Mouse (Mus musculus) embryonic facial prominence, embryonic 13.5 days (tissue): ENCODE results near the gene Wdr18. TPM values are rescaled to one million over a fixed set of nuclear protein-coding genes. Genes with fewer than 3 reads are reported as not detected.
"Not testable (repeated sequence)": the region's sequence is repeated elsewhere in the genome, so short reads cannot be mapped to it uniquely, and the experiment has no call there.

Source experiments
- ATAC-seq: fragments of 200-750 bp; cut with Nextera tagmentation; 2 replicates; pipeline ENCODE4 v1.8.0; 2017; ENCODE audit warnings: low read depth; ENCODE audit not compliant: insufficient number of reproducible peaks, insufficient read depth, low FRiP score, low TSS enrichment
- H3K27ac ChIP-seq: fragments of 300-500 bp; sonication (generic); 2 replicates; pipeline ENCODE4 v1.5.1; 2015; ENCODE audit warnings: moderate library complexity, mild to moderate bottlenecking, inconsistent platforms
- H3K27me3 ChIP-seq: fragments of 300-500 bp; sonication (generic); 2 replicates; pipeline ENCODE4 v1.6.1; 2015; ENCODE audit warnings: mild to moderate bottlenecking, inconsistent platforms
- H3K36me3 ChIP-seq: fragments of 300-500 bp; sonication (generic); 2 replicates; pipeline ENCODE4 v1.6.1; 2015; ENCODE audit warnings: mild to moderate bottlenecking, inconsistent platforms
- H3K4me1 ChIP-seq: fragments of 300-500 bp; sonication (generic); 2 replicates; pipeline ENCODE4 v1.6.1; 2015; ENCODE audit warnings: inconsistent platforms
- H3K4me2 ChIP-seq: fragments of 300-500 bp; sonication (generic); 2 replicates; pipeline ENCODE4 v1.6.1; 2015; ENCODE audit warnings: moderate library complexity, mild to moderate bottlenecking, inconsistent platforms
- H3K4me3 ChIP-seq: fragments of 300-500 bp; sonication (generic); 2 replicates; pipeline ENCODE4 v1.5.1; 2015; ENCODE audit warnings: mild to moderate bottlenecking, inconsistent platforms
- H3K9ac ChIP-seq: fragments of 300-500 bp; sonication (generic); 2 replicates; pipeline ENCODE4 v1.6.1; 2015; ENCODE audit warnings: mild to moderate bottlenecking, inconsistent platforms
- H3K9me3 ChIP-seq: fragments of 300-500 bp; sonication (generic); 2 replicates; pipeline ENCODE4 v1.6.1; 2016; ENCODE audit warnings: inconsistent platforms
- WGBS: fragments of 180-500 bp; shearing (Covaris S2); methylation state at CpG from one replicate; pipeline ENCODE4 v1.1.7; 2015; ENCODE audit warnings: mixed read lengths; 5-methylcytosine and 5-hydroxymethylcytosine counted together
- polyA plus RNA-seq: library from polyadenylated mRNA; unstranded; fragments of >200 nt; fragmentation: Nextera tagmentation; extraction: Ambion mirVana; gene quantifications from 2 replicates; pipeline ENCODE4 v1.2.1, GENCODE M21; 2015

Gene Wdr18
- polyA plus RNA-seq, 1 experiment from 2014 or later = 106 TPM

- Histone ChIP-seq H3K36me3 (peaks cover 28% of the 10 kb centered on the region), H3K27me3 (no peaks in the 10 kb centered on the region), H3K4me3 (no peak overlapping the region), H3K4me2 (no peak overlapping the region), H3K9me3 (no peaks in the 10 kb centered on the region), H3K27ac (no peak overlapping the region), H3K9ac (peak overlapping the region; percentile 36; the same call in 1 of the 2 replicates), H3K4me1 (peaks cover 6% of the 10 kb centered on the region)
- no peak for ATAC-seq
- WGBS = 70% methylated on average over 9 of the region's 9 CpGs
Measured at GRCm38 (mm10) chr10:79955691-79956090, 4.3 kb upstream of the Wdr18 start.

- Histone ChIP-seq H3K4me2 (no peak overlapping the region), H3K27me3 (no peaks in the 10 kb centered on the region), H3K27ac (no peak overlapping the region), H3K4me1 (peaks cover 14% of the 10 kb centered on the region), H3K36me3 (peaks cover 25% of the 10 kb centered on the region), H3K9ac (no peak overlapping the region), H3K4me3 (no peak overlapping the region), H3K9me3 (no peaks in the 10 kb centered on the region)
- no peak for ATAC-seq
- 27% methylated on average over 4 of the region's 4 CpGs for WGBS
Measured at GRCm38 (mm10) chr10:79956643-79957154, 3.3 kb upstream of the Wdr18 start.

- H3K27ac ChIP-seq = no peak overlapping the region
- H3K4me2 ChIP-seq = peak overlapping the region; percentile 47
- H3K9me3 ChIP-seq = no peaks in the 10 kb centered on the region
- 0 out of 2 replicates have a peak overlapping the region, but pooled peaks have one; percentile 1 for H3K9ac ChIP-seq
- peaks cover 14% of the 10 kb centered on the region for H3K4me1 ChIP-seq
- ATAC-seq = no peak
- whole genome bisulfite sequencing = 13% methylated on average over 21 of the region's 21 CpGs
- H3K36me3 ChIP-seq = peaks cover 24% of the 10 kb centered on the region
- H3K4me3 ChIP-seq = 0 out of 2 replicates have a peak overlapping the region, but pooled peaks have one; percentile 13
- H3K27me3 ChIP-seq = no peaks in the 10 kb centered on the region
Measured at GRCm38 (mm10) chr10:79958140-79958816, 1.7 kb upstream of the Wdr18 start.

GRCm38 (mm10) chr10:79959412-79959811 is 540 bp upstream of the Wdr18 start:
- ATAC-seq = not testable (repeated sequence)
- H3K4me2 ChIP-seq = peak overlapping the region; percentile 89

GRCm38 (mm10) chr10:79960671-79961294 is 831 bp downstream of the Wdr18 start:
- peaks cover 44% of the 10 kb centered on the region for H3K36me3 ChIP-seq
- peak overlapping the region; percentile 89 for H3K4me2 ChIP-seq
- peaks cover 14% of the 10 kb centered on the region for H3K4me1 ChIP-seq
- no peaks in the 10 kb centered on the region for H3K27me3 ChIP-seq
- 14% methylated on average over 10 of the region's 10 CpGs for WGBS
- H3K4me3 ChIP-seq = peak overlapping the region; percentile 98
- no peak overlapping the region for H3K27ac ChIP-seq
- no peak for ATAC-seq
- H3K9me3 ChIP-seq = no peaks in the 10 kb centered on the region
- H3K9ac ChIP-seq = peak overlapping the region; percentile 93

More at GRCm38 (mm10) chr10:79959412-79959811, 540 bp upstream of the Wdr18 start:
- Histone ChIP-seq H3K36me3 (peaks cover 31% of the 10 kb centered on the region), H3K4me1 (peaks cover 14% of the 10 kb centered on the region), H3K4me3 (peak overlapping the region; percentile 98)
- not testable (repeated sequence) for H3K27ac ChIP-seq, H3K9me3 ChIP-seq, H3K9ac ChIP-seq, H3K27me3 ChIP-seq
- WGBS = 35% methylated on average over 10 of the region's 10 CpGs

GRCm38 (mm10) chr10:79964727-79965126 is 4.8 kb downstream of the Wdr18 start:
- H3K27me3 ChIP-seq = no peaks in the 10 kb centered on the region
- no peak overlapping the region for H3K27ac ChIP-seq
- H3K4me2 ChIP-seq = no peak overlapping the region
- WGBS = 90% methylated on average over 7 of the region's 7 CpGs
- no peak for ATAC-seq
- H3K9me3 ChIP-seq = no peaks in the 10 kb centered on the region
- peaks cover 11% of the 10 kb centered on the region for H3K4me1 ChIP-seq
- H3K9ac ChIP-seq = no peak overlapping the region
- no peak overlapping the region for H3K4me3 ChIP-seq
- peaks cover 75% of the 10 kb centered on the region for H3K36me3 ChIP-seq

- H3K27me3 ChIP-seq = no peaks in the 10 kb centered on the region
- H3K9ac ChIP-seq = 0 out of 2 replicates have a peak overlapping the region, but pooled peaks have one; percentile 47
- ATAC-seq = no peak
- no peak overlapping the region for H3K4me2 ChIP-seq
- 85% methylated on average over 5 of the region's 5 CpGs for WGBS
- peaks cover 17% of the 10 kb centered on the region for H3K4me1 ChIP-seq
- H3K36me3 ChIP-seq = peaks cover 75% of the 10 kb centered on the region
- H3K9me3 ChIP-seq = no peaks in the 10 kb centered on the region
- H3K27ac ChIP-seq = no peak overlapping the region
- H3K4me3 ChIP-seq = no peak overlapping the region
Measured at GRCm38 (mm10) chr10:79965325-79965724, 5.4 kb downstream of the Wdr18 start.

GRCm38 (mm10) chr10:79966886-79967400 is 7.0 kb downstream of the Wdr18 start:
- Histone ChIP-seq H3K27me3 (peaks cover 14% of the 10 kb centered on the region), H3K9ac (no peak overlapping the region), H3K4me3 (no peak overlapping the region), H3K36me3 (peaks cover 68% of the 10 kb centered on the region), H3K9me3 (no peaks in the 10 kb centered on the region), H3K4me2 (no peak overlapping the region), H3K27ac (no peak overlapping the region), H3K4me1 (peaks cover 18% of the 10 kb centered on the region)
- WGBS = 90% methylated on average over 5 of the region's 5 CpGs
- ATAC-seq = no peak

- no peak overlapping the region for H3K4me3 ChIP-seq
- WGBS = 81% methylated on average over 1 of the region's 1 CpGs
- no peak overlapping the region for H3K9ac ChIP-seq
- no peak overlapping the region for H3K4me2 ChIP-seq
- peaks cover 59% of the 10 kb centered on the region for H3K36me3 ChIP-seq
- no peak for ATAC-seq
- no peak overlapping the region for H3K27ac ChIP-seq
- H3K27me3 ChIP-seq = peaks cover 15% of the 10 kb centered on the region
- peaks cover 18% of the 10 kb centered on the region for H3K4me1 ChIP-seq
- H3K9me3 ChIP-seq = no peaks in the 10 kb centered on the region
Measured at GRCm38 (mm10) chr10:79968181-79968580, 8.2 kb downstream of the Wdr18 start.

- ATAC-seq = no peak
- H3K4me2 ChIP-seq = no peak overlapping the region
- peaks cover 15% of the 10 kb centered on the region for H3K27me3 ChIP-seq
- H3K9ac ChIP-seq = no peak overlapping the region
- H3K36me3 ChIP-seq = peaks cover 59% of the 10 kb centered on the region
- H3K4me1 ChIP-seq = peaks cover 18% of the 10 kb centered on the region
- H3K9me3 ChIP-seq = no peaks in the 10 kb centered on the region
- H3K4me3 ChIP-seq = no peak overlapping the region
- no peak overlapping the region for H3K27ac ChIP-seq
- WGBS = 15% methylated on average over 3 of the region's 3 CpGs
Measured at GRCm38 (mm10) chr10:79969124-79969568, 9.2 kb downstream of the Wdr18 start.

GRCm38 (mm10) chr10:79970415-79971182 is 10.6 kb downstream of the Wdr18 start, which contains the start of gene Grin3b:
Gene Grin3b (plus strand): TSS chr10:79970715.
- H3K4me3 ChIP-seq = peak within 1 kb of the TSS; percentile 63
- peaks cover 18% of the 10 kb centered on the region for H3K4me1 ChIP-seq
- H3K9ac ChIP-seq = peak within 1 kb of the TSS; percentile 83
- H3K4me2 ChIP-seq = peak within 1 kb of the TSS; percentile 98
- H3K9me3 ChIP-seq = no peaks in the 10 kb centered on the region
- no peak for ATAC-seq
- H3K27me3 ChIP-seq = peaks cover 15% of the 10 kb centered on the region
- WGBS = 5% methylated on average over 39 of the region's 47 CpGs
- H3K36me3 ChIP-seq = peaks cover 58% of the 10 kb centered on the region
- H3K27ac ChIP-seq = peak within 1 kb of the TSS; percentile 48
